Mouse (Mus musculus) liver, embryonic 12.5 days (tissue): Measurements from ENCODE around the gene Alg5. TPM values are rescaled to one million over a fixed set of nuclear protein-coding genes. Genes with fewer than 3 reads are reported as not detected.
"Not testable (repeated sequence)": the region's sequence is repeated elsewhere in the genome, so short reads cannot be mapped to it uniquely, and the experiment has no call there.

ENCODE experiments used
- ATAC-seq: fragments of 200-750 bp; cut with Nextera tagmentation; 2 replicates; pipeline ENCODE4 v1.8.0; 2017; ENCODE audit warnings: moderate number of reproducible peaks, mild to moderate bottlenecking, moderate library complexity
- H3K27ac ChIP-seq: fragments of 300-500 bp; sonication (generic); 2 replicates; pipeline ENCODE4 v1.5.1; 2016; ENCODE audit warnings: mild to moderate bottlenecking
- H3K27me3 ChIP-seq: fragments of 300-500 bp; sonication (generic); replicated peaks from 2 replicates; pipeline ENCODE4 v1.6.1; 2016; ENCODE audit warnings: mild to moderate bottlenecking, moderate library complexity
- H3K36me3 ChIP-seq: fragments of 300-500 bp; sonication (generic); 2 replicates; pipeline ENCODE4 v1.6.1; 2016; ENCODE audit warnings: mild to moderate bottlenecking, moderate library complexity
- H3K4me1 ChIP-seq: fragments of 300-500 bp; sonication (generic); 2 replicates; pipeline ENCODE4 v1.6.1; 2016
- H3K4me2 ChIP-seq: fragments of 300-500 bp; sonication (generic); 2 replicates; pipeline ENCODE4 v1.6.1; 2016; ENCODE audit warnings: mild to moderate bottlenecking, moderate library complexity
- H3K4me3 ChIP-seq: fragments of 300-500 bp; sonication (generic); 2 replicates; pipeline ENCODE4 v1.5.1; 2016; ENCODE audit warnings: mild to moderate bottlenecking, moderate library complexity
- H3K9ac ChIP-seq: fragments of 300-500 bp; sonication (generic); 2 replicates; pipeline ENCODE4 v1.6.1; 2016; ENCODE audit warnings: mild to moderate bottlenecking, moderate library complexity
- H3K9me3 ChIP-seq: fragments of 300-500 bp; sonication (generic); replicated peaks from 2 replicates; pipeline ENCODE4 v1.6.1; 2016; ENCODE audit warnings: mild to moderate bottlenecking, moderate library complexity
- WGBS: fragments of 180-500 bp; shearing (Covaris S2); methylation state at CpG from one replicate; pipeline ENCODE4 v1.1.7; 2016; ENCODE audit not compliant: insufficient replicate concordance; 5-methylcytosine and 5-hydroxymethylcytosine counted together
- polyA plus RNA-seq: library from polyadenylated mRNA; unstranded; fragments of >200 nt; fragmentation: Nextera tagmentation; extraction: Ambion mirVana; gene quantifications from 2 replicates; pipeline ENCODE4 v1.2.1, GENCODE M21; 2016

The Alg5 gene
- polyA plus RNA-seq, 1 experiment from 2014 or later, result 31.2 TPM

- Histone ChIP-seq H3K36me3 (peaks cover 99% of the 10 kb centered on the region), H3K9ac (no peak overlapping the region), H3K4me2 (no peak overlapping the region), H3K4me3 (no peak overlapping the region), H3K4me1 (no peaks in the 10 kb centered on the region), H3K27ac (no peak overlapping the region), H3K9me3 (no peaks in the 10 kb centered on the region), H3K27me3 (no peaks in the 10 kb centered on the region)
- WGBS, result 57% methylated on average over 5 of the region's 5 CpGs
- 0 out of 2 replicates have a peak, but pooled peaks have one; percentile 44 for ATAC-seq
Measured at GRCm38 (mm10) chr3:54745799-54746198, 10.5 kb downstream of the Alg5 start.

- H3K27me3 ChIP-seq, result peaks cover 38% of the 10 kb centered on the region
- no peak overlapping the region for H3K27ac ChIP-seq
- H3K9me3 ChIP-seq, result no peaks in the 10 kb centered on the region
- 0 out of 2 replicates have a peak, but pooled peaks cover 7% of the 10 kb centered on the region for H3K4me1 ChIP-seq
- 55% methylated on average over 4 of the region's 4 CpGs for WGBS
- no peak overlapping the region for H3K4me2 ChIP-seq
- no peak overlapping the region for H3K9ac ChIP-seq
- ATAC-seq, result no peak
- no peak overlapping the region for H3K4me3 ChIP-seq
- H3K36me3 ChIP-seq, result peaks cover 31% of the 10 kb centered on the region
Measured at GRCm38 (mm10) chr3:54753411-54753810, 18.1 kb downstream of the Alg5 start.

GRCm38 (mm10) chr3:54755145-54756041 lies 20.1 kb downstream of the Alg5 start, which contains the start of gene Smad9:
TSS of gene Smad9 (plus strand) at chr3:54755582.
- Histone ChIP-seq H3K27ac (no peak within 1 kb of the TSS), H3K36me3 (peaks cover 11% of the 10 kb centered on the region), H3K27me3 (peaks cover 38% of the 10 kb centered on the region), H3K4me3 (peak within 1 kb of the TSS; percentile 52), H3K4me2 (peak within 1 kb of the TSS; percentile 72), H3K9ac (no peak within 1 kb of the TSS; the same call in 1 of the 2 replicates), H3K9me3 (no peaks in the 10 kb centered on the region), H3K4me1 (0 out of 2 replicates have a peak, but pooled peaks cover 7% of the 10 kb centered on the region)
- ATAC-seq, result peak; percentile 51; the same call in 1 of the 2 replicates
- 3% methylated on average over 66 of the region's 66 CpGs for WGBS

GRCm38 (mm10) chr3:54756058-54756457 lies 20.7 kb downstream of the Alg5 start:
- WGBS, result 6% methylated on average over 11 of the region's 11 CpGs
- Histone ChIP-seq H3K27ac (no peak overlapping the region), H3K4me1 (0 out of 2 replicates have a peak, but pooled peaks cover 7% of the 10 kb centered on the region), H3K9me3 (no peaks in the 10 kb centered on the region), H3K36me3 (peaks cover 4% of the 10 kb centered on the region), H3K4me2 (peak overlapping the region; percentile 72), H3K9ac (no peak overlapping the region), H3K4me3 (peak overlapping the region; percentile 52), H3K27me3 (peaks cover 38% of the 10 kb centered on the region)
- ATAC-seq, result no peak

- no peak overlapping the region for H3K9ac ChIP-seq
- H3K9me3 ChIP-seq, result no peaks in the 10 kb centered on the region; the same call in 1 of the 2 replicates
- 78% methylated on average over 8 of the region's 8 CpGs for WGBS
- 0 out of 2 replicates have a peak, but pooled peaks cover 7% of the 10 kb centered on the region for H3K4me1 ChIP-seq
- no peak overlapping the region for H3K4me3 ChIP-seq
- H3K4me2 ChIP-seq, result no peak overlapping the region
- ATAC-seq, result no peak
- H3K36me3 ChIP-seq, result no peaks in the 10 kb centered on the region
- H3K27me3 ChIP-seq, result peaks cover 38% of the 10 kb centered on the region
- H3K27ac ChIP-seq, result no peak overlapping the region
Measured at GRCm38 (mm10) chr3:54757446-54757845, 22.1 kb downstream of the Alg5 start.

- no peak for ATAC-seq
- H3K27me3 ChIP-seq, result peaks cover 35% of the 10 kb centered on the region
- H3K4me2 ChIP-seq, result no peak overlapping the region
- H3K4me3 ChIP-seq, result no peak overlapping the region
- H3K36me3 ChIP-seq, result no peaks in the 10 kb centered on the region
- no peak overlapping the region for H3K27ac ChIP-seq
- H3K4me1 ChIP-seq, result 0 out of 2 replicates have a peak, but pooled peaks cover 7% of the 10 kb centered on the region
- 69% methylated on average over 9 of the region's 9 CpGs for WGBS
- no peaks in the 10 kb centered on the region; the same call in 1 of the 2 replicates for H3K9me3 ChIP-seq
- H3K9ac ChIP-seq, result no peak overlapping the region
Measured at GRCm38 (mm10) chr3:54759211-54759610, 23.9 kb downstream of the Alg5 start.

GRCm38 (mm10) chr3:54760321-54761115 lies 25.2 kb downstream of the Alg5 start:
- H3K4me3 ChIP-seq, result no peak overlapping the region
- H3K9me3 ChIP-seq, result no peaks in the 10 kb centered on the region; the same call in 1 of the 2 replicates
- H3K36me3 ChIP-seq, result no peaks in the 10 kb centered on the region
- H3K4me2 ChIP-seq, result no peak overlapping the region
- 61% methylated on average over 15 of the region's 15 CpGs for WGBS
- peaks cover 22% of the 10 kb centered on the region for H3K27me3 ChIP-seq
- H3K4me1 ChIP-seq, result 0 out of 2 replicates have a peak, but pooled peaks cover 3% of the 10 kb centered on the region
- no peak overlapping the region for H3K9ac ChIP-seq
- H3K27ac ChIP-seq, result no peak overlapping the region
- no peak for ATAC-seq

GRCm38 (mm10) chr3:54761258-54761657 lies 25.9 kb downstream of the Alg5 start:
- Histone ChIP-seq H3K4me2 (no peak overlapping the region), H3K4me3 (no peak overlapping the region), H3K27me3 (peaks cover 15% of the 10 kb centered on the region), H3K9ac (no peak overlapping the region), H3K9me3 (no peaks in the 10 kb centered on the region; the same call in 1 of the 2 replicates), H3K36me3 (no peaks in the 10 kb centered on the region), H3K4me1 (no peaks in the 10 kb centered on the region), H3K27ac (no peak overlapping the region)
- ATAC-seq, result no peak
- WGBS, result 60% methylated on average over 1 of the region's 1 CpGs

GRCm38 (mm10) chr3:54764418-54764817 lies 29.1 kb downstream of the Alg5 start:
- no peak overlapping the region for H3K4me2 ChIP-seq
- H3K4me1 ChIP-seq, result no peaks in the 10 kb centered on the region
- H3K9ac ChIP-seq, result no peak overlapping the region
- no peak for ATAC-seq
- H3K9me3 ChIP-seq, result no peaks in the 10 kb centered on the region; the same call in 1 of the 2 replicates
- no peak overlapping the region for H3K4me3 ChIP-seq
- no peaks in the 10 kb centered on the region for H3K27me3 ChIP-seq
- H3K27ac ChIP-seq, result no peak overlapping the region
- H3K36me3 ChIP-seq, result no peaks in the 10 kb centered on the region
- 67% methylated on average over 18 of the region's 18 CpGs for WGBS

- not testable (repeated sequence) for H3K4me1 ChIP-seq, H3K4me2 ChIP-seq, H3K9me3 ChIP-seq, ATAC-seq, H3K36me3 ChIP-seq, H3K4me3 ChIP-seq, H3K9ac ChIP-seq, H3K27me3 ChIP-seq, H3K27ac ChIP-seq
- WGBS, result 70% methylated on average over 6 of the region's 6 CpGs
Measured at GRCm38 (mm10) chr3:54765521-54765920, 30.2 kb downstream of the Alg5 start.

GRCm38 (mm10) chr3:54766034-54766433 lies 30.7 kb downstream of the Alg5 start:
- Histone ChIP-seq H3K4me3 (no peak overlapping the region), H3K36me3 (no peaks in the 10 kb centered on the region), H3K9ac (no peak overlapping the region), H3K27me3 (no peaks in the 10 kb centered on the region), H3K9me3 (no peaks in the 10 kb centered on the region; the same call in 1 of the 2 replicates), H3K27ac (no peak overlapping the region), H3K4me2 (no peak overlapping the region), H3K4me1 (no peaks in the 10 kb centered on the region)
- ATAC-seq, result no peak
- 74% methylated on average over 14 of the region's 14 CpGs for WGBS
